Mouse (Mus musculus) heart, embryonic 11.5 days (tissue): ENCODE data around the gene Atad5. TPM values are rescaled to one million over a fixed set of nuclear protein-coding genes. Genes with fewer than 3 reads are reported as not detected.
A peak's percentile ranks its signal among the peaks of the same experiment; 100 is the strongest.
"Not testable (repeated sequence)": the region's sequence is repeated elsewhere in the genome, so short reads cannot be mapped to it uniquely, and the experiment has no call there.

Source experiments
- ATAC-seq: fragments of 200-750 bp; cut with Nextera tagmentation; replicated peaks from 2 replicates; pipeline ENCODE4 v1.8.0; 2017; ENCODE audit warnings: moderate library complexity; ENCODE audit not compliant: insufficient number of reproducible peaks, low FRiP score, low TSS enrichment
- H3K27ac ChIP-seq: fragments of 300-500 bp; sonication (generic); 2 replicates; pipeline ENCODE4 v1.5.1; 2014; ENCODE audit warnings: mild to moderate bottlenecking, low read depth, low read length
- H3K27me3 ChIP-seq: fragments of 300-500 bp; sonication (generic); 2 replicates; pipeline ENCODE4 v1.6.1; 2014; ENCODE audit warnings: mild to moderate bottlenecking, low read length, mixed read lengths; ENCODE audit not compliant: control insufficient read depth, insufficient read depth
- H3K36me3 ChIP-seq: fragments of 300-500 bp; sonication (generic); 2 replicates; pipeline ENCODE4 v1.6.1; 2014; ENCODE audit warnings: mild to moderate bottlenecking, low read length, moderate library complexity, mixed read lengths; ENCODE audit not compliant: control insufficient read depth, insufficient read depth
- H3K4me1 ChIP-seq: fragments of 300-500 bp; sonication (generic); 2 replicates; pipeline ENCODE4 v1.6.1; 2014; ENCODE audit warnings: low read length; ENCODE audit not compliant: control insufficient read depth, insufficient read depth
- H3K4me2 ChIP-seq: fragments of 300-500 bp; sonication (generic); 2 replicates; pipeline ENCODE4 v1.6.1; 2014; ENCODE audit warnings: mild to moderate bottlenecking, moderate library complexity
- H3K4me3 ChIP-seq: fragments of 300-500 bp; sonication (generic); 2 replicates; pipeline ENCODE4 v1.5.1; 2014; ENCODE audit warnings: low read depth, low read length
- H3K9ac ChIP-seq: fragments of 300-500 bp; sonication (generic); 2 replicates; pipeline ENCODE4 v1.6.1; 2014; ENCODE audit warnings: mild to moderate bottlenecking, low read depth, low read length, moderate library complexity
- H3K9me3 ChIP-seq: fragments of 300-500 bp; sonication (generic); replicated peaks from 2 replicates; pipeline ENCODE4 v1.6.1; 2016; ENCODE audit warnings: low read length; ENCODE audit not compliant: control insufficient read depth
- WGBS: fragments of 180-500 bp; shearing (Covaris S2); extraction: QIAGEN DNeasy Blood & Tissue Kit; methylation state at CpG from one replicate; pipeline ENCODE4 v1.1.7; 2014; ENCODE audit not compliant: insufficient replicate concordance; 5-methylcytosine and 5-hydroxymethylcytosine counted together
- polyA plus RNA-seq: library from polyadenylated mRNA; unstranded; fragments of >200 nt; fragmentation: Nextera tagmentation; extraction: Ambion mirVana; gene quantifications from 2 replicates; pipeline ENCODE4 v1.2.1, GENCODE M21; 2014

Gene Atad5
- polyA plus RNA-seq, 1 experiment from 2014 or later = 8.9 TPM

DNA sequence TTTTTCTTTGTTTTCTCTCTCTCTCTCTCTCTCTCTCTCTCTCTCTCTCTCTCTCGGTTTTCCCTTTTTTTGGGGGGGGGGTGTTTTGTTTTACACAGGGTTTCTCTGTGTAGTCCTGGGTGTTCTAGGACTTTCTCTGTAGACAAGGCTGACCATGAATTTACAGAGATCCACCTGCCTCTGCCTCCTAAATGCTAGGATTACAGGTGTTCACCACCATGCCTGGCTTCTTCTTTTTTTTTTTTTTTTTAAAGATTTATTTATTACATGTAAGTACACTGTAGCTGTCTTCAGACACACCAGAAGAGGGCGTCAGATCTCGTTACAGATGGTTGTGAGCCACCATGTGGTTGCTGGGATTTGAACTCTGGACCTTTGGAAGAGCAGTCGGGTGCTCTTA is 59.8 kb downstream of the Atad5 start:
- not testable (repeated sequence) for ATAC-seq, H3K36me3 ChIP-seq, H3K9ac ChIP-seq, H3K4me3 ChIP-seq, H3K9me3 ChIP-seq, H3K4me2 ChIP-seq, H3K27ac ChIP-seq, H3K4me1 ChIP-seq
- peaks cover 17% of the 10 kb centered on the region for H3K27me3 ChIP-seq
- 62% methylated on average over 2 of the region's 4 CpGs for WGBS

DNA sequence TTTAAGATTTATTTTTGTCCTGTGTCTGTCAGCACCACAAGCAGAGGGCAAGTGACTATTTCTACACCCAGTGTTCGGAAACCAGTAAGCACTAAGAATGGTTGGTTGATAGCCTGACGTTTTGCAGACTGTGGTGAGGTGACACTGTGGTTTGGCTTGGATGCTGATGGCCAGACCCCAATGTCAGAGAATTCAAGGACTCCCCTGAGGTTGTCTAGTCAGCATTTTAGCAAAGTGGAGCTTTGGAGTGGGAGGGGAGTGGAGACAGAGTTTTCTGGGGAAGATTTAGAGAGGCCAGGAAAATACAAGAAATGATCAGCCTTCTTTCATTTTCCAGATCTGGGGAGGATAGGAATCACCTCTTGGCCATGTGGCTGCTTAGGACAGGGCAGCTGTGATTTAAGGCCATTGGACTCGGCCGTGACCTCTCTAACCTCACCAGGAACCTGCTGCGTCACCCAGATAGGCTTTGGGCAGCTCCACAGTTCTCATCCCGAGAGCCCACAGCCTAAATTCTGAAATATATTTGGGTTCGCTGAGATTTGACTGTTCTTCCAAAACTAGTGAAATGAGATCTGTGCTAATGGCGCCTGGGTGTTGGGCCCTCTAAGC is 60.3 kb downstream of the Atad5 start:
- Histone ChIP-seq H3K9ac (no peak overlapping the region), H3K9me3 (no peaks in the 10 kb centered on the region), H3K4me2 (no peak overlapping the region), H3K4me3 (no peak overlapping the region), H3K36me3 (no peaks in the 10 kb centered on the region), H3K4me1 (peaks cover 2% of the 10 kb centered on the region; the same call in 1 of the 2 replicates), H3K27me3 (peaks cover 23% of the 10 kb centered on the region), H3K27ac (no peak overlapping the region)
- ATAC-seq = no peak
- 73% methylated on average over 8 of the region's 8 CpGs for WGBS

DNA sequence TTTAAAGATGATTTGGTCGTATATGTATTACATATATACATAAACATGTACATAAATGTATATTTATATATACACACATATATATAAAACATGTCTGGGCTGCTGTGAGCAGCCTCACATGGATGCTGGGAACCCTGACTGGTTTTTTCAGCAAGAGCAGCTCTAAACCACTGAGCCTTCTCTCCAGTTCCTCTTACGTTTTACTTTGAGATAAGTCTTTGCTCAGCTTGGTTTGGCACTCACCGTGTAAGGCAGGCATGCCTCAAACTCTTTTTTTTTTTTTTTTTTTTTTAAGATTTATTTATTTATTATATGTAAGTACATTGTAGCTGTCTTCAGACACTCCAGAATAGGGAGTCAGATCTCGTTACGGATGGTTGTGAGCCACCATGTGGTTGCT is 61.4 kb downstream of the Atad5 start:
- no peak overlapping the region for H3K27ac ChIP-seq
- no peak overlapping the region for H3K4me3 ChIP-seq
- no peak overlapping the region for H3K4me2 ChIP-seq
- H3K27me3 ChIP-seq = peaks cover 33% of the 10 kb centered on the region
- ATAC-seq = no peak
- H3K9ac ChIP-seq = no peak overlapping the region
- no peaks in the 10 kb centered on the region for H3K36me3 ChIP-seq
- WGBS = 72% methylated on average over 5 of the region's 5 CpGs
- no peaks in the 10 kb centered on the region for H3K9me3 ChIP-seq
- H3K4me1 ChIP-seq = peaks cover 2% of the 10 kb centered on the region; the same call in 1 of the 2 replicates

DNA sequence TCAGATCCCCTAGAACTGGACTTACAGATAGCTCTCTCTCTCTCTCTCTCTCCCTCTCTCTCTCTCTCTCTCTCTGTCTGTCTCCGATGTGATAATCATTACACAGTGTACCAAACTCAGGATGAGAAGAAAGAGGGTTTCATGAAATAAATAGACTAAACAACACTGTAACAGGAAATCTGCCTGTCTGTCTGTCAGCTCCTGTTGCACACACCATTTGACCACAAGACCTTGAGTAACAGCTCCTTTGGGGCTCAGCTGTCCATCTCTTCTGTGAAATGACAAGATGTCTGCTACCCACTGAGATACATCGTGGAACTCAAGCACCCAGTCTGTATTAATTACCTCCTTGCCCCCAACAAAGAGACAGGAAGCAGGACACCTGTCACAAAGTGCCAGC is 62.3 kb downstream of the Atad5 start:
- WGBS = 60% methylated on average over 2 of the region's 2 CpGs

DNA sequence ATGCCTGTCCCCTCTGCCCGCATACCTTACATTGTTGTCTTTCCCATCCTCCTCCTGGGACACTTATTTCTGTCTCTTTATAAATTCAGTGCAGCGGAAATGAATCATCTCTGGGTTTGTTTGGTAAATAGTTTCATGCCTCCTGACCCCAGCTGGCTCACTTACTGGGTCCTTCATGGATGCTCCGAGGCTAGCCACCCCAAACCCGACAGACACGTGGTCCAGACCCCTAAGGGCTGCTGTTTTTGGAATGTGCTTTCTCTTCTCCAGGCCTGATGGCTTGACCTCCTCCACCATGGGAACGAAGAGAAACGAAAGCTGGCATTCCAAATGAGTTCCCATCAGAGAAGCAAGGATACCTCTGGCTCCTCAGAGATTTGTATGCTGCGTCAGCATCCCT is 63.2 kb downstream of the Atad5 start:
- H3K36me3 ChIP-seq = no peaks in the 10 kb centered on the region
- peaks cover 2% of the 10 kb centered on the region; the same call in 1 of the 2 replicates for H3K4me1 ChIP-seq
- peaks cover 43% of the 10 kb centered on the region for H3K27me3 ChIP-seq
- 73% methylated on average over 8 of the region's 8 CpGs for whole genome bisulfite sequencing
- H3K4me2 ChIP-seq = no peak overlapping the region
- no peak overlapping the region for H3K4me3 ChIP-seq
- no peak overlapping the region for H3K9ac ChIP-seq
- no peak overlapping the region for H3K27ac ChIP-seq
- no peaks in the 10 kb centered on the region for H3K9me3 ChIP-seq
- ATAC-seq = no peak

More for the DNA sequence above, 62.3 kb downstream of the Atad5 start:
- H3K9ac ChIP-seq = no peak overlapping the region
- no peaks in the 10 kb centered on the region for H3K36me3 ChIP-seq
- peaks cover 38% of the 10 kb centered on the region for H3K27me3 ChIP-seq
- H3K4me2 ChIP-seq = no peak overlapping the region
- H3K4me1 ChIP-seq = peaks cover 2% of the 10 kb centered on the region; the same call in 1 of the 2 replicates
- ATAC-seq = no peak
- no peaks in the 10 kb centered on the region for H3K9me3 ChIP-seq
- H3K4me3 ChIP-seq = no peak overlapping the region
- H3K27ac ChIP-seq = no peak overlapping the region

DNA sequence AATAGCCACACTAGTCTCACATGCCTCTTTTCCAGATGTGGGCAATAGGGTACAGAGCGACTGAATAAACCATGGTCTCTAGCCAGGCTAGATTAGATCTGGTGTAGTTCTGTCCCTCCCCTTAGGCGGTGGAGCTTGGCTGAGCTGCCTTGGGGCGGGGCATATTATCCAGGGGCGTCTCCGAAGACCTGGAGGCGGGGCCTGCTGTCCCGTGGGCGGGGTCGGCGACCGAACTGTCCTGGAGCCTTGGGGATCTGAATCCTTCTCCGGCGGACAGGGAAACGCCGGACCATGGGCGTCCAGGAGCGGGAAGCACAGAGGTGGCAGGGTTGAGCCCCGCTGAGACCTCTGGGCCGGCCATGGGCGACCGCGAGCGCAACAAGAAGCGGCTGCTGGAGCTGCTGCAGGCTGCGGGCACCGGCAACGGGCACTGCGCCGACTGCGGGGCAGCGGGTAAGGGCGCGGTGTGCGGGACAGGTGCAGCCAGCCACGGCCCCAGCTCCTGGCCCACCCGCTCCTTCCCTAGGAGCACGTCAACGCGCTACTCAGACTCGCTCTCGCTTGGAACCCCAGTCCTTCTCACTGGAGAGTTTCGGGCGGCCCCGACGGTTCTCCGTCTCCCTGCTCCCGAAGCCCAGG is 64.8 kb downstream of the Atad5 start, which contains the start of gene Adap2:
Gene Adap2 (plus strand): TSS at position 249 of the 639 bp plus-strand sequence.
- H3K4me3 ChIP-seq = peak within 1 kb of the TSS; percentile 57
- peak within 1 kb of the TSS; percentile 36; the same call in 1 of the 2 replicates for H3K9ac ChIP-seq
- H3K36me3 ChIP-seq = no peaks in the 10 kb centered on the region
- H3K27ac ChIP-seq = no peak within 1 kb of the TSS
- peak; percentile 88 for ATAC-seq
- 3% methylated on average over 47 of the region's 47 CpGs for WGBS
- H3K27me3 ChIP-seq = peaks cover 43% of the 10 kb centered on the region
- H3K9me3 ChIP-seq = no peaks in the 10 kb centered on the region
- peak within 1 kb of the TSS; percentile 81 for H3K4me2 ChIP-seq
- peaks cover 2% of the 10 kb centered on the region; the same call in 1 of the 2 replicates for H3K4me1 ChIP-seq

DNA sequence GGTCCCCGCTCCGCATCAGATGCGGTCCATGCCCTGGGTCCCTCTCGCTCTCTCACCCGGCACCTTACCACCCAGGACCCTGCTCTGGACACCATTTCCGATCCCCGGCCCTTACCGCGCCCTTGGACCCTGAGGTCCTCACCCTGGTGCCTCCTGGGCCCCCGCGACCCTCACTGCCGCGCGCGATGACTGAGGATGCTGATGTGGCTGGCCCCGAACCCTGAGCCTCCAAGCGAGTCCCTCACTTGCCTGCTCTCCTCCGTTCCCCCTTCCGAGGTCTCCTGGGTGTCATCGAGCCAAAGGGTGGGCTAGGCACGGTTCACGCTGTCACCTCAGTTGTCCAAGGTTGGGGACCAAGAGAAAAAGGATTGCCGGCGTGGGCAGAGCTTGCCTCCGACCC is 65.3 kb downstream of the Atad5 start:
- Histone ChIP-seq H3K27ac (no peak overlapping the region), H3K4me1 (peaks cover 2% of the 10 kb centered on the region; the same call in 1 of the 2 replicates), H3K27me3 (peaks cover 43% of the 10 kb centered on the region), H3K4me3 (peak overlapping the region; percentile 57), H3K4me2 (peak overlapping the region; percentile 81), H3K9ac (no peak overlapping the region; the same call in 1 of the 2 replicates), H3K9me3 (no peaks in the 10 kb centered on the region), H3K36me3 (no peaks in the 10 kb centered on the region)
- no peak for ATAC-seq
- 23% methylated on average over 25 of the region's 25 CpGs for WGBS

DNA sequence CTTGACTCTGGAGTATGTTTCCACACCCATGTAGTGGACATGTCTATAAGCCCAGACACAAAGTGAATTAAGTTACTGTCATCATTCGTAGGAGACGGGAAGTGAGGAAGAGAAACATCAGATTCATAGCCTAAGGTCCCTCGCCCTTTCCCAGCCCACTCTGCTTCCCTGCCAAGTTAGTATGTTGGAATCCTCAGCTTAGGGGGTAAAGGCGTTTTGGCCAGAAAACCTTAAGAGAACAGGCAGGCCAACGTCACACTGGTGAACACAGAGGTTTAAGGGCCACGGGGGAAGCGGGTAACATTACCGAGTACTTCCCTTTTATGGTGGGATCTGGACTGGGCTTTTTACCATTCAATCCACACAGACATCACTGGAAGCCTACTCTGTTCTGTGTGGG is 66.3 kb downstream of the Atad5 start:
- Histone ChIP-seq H3K27me3 (peaks cover 43% of the 10 kb centered on the region), H3K27ac (no peak overlapping the region), H3K9ac (no peak overlapping the region), H3K4me2 (no peak overlapping the region), H3K4me1 (peaks cover 2% of the 10 kb centered on the region; the same call in 1 of the 2 replicates), H3K9me3 (no peaks in the 10 kb centered on the region), H3K4me3 (no peak overlapping the region), H3K36me3 (no peaks in the 10 kb centered on the region)
- no peak for ATAC-seq
- WGBS = 82% methylated on average over 8 of the region's 8 CpGs
